Comparison of ENCODE assay signal across 1 mouse cellular context in genomic region chr10:61412910-61413625, GRCm38 (mm10).
TF ChIP-seq lines count a peak whose summit lies in the region.

No protein-coding gene starts in this region.

TF ChIP-seq in MEL, 35 proteins besides CTCF, POLR2A, EP300 and RAD21 (continued from another document):
- TF ChIP-seq SIN3A (IDR thresholded peaks at IDR 0.05; ENCODE audit: low read length) (peak; percentile 85), RCOR1 (IDR thresholded peaks at IDR 0.05; ENCODE audit: low read depth, low read length) (peak; percentile 73), UBTF (IDR thresholded peaks at IDR 0.05; ENCODE audit: borderline replicate concordance, insufficient read depth, low read depth, low read length) (no peak), MAZ (IDR thresholded peaks at IDR 0.05; ENCODE audit: low read depth, low read length) (no peak), CHD2 (IDR thresholded peaks at IDR 0.05; ENCODE audit: low read length) (no peak), MXI1 (IDR thresholded peaks at IDR 0.05; ENCODE audit: low read depth, low read length) (peak; percentile 84), USF2 (IDR thresholded peaks at IDR 0.05; ENCODE audit: borderline replicate concordance in 1 of 2, insufficient read depth in 1 of 2, low read depth in 1 of 2, low read length in 2 of 2) (no peak), POLR2AphosphoS2 (IDR thresholded peaks at IDR 0.05; ENCODE audit: low read length) (no peak), ZMIZ1 (IDR thresholded peaks at IDR 0.05; ENCODE audit: low read depth, low read length) (no peak), ZNF384 (IDR thresholded peaks at IDR 0.05; ENCODE audit: low read depth, low read length) (no peak; the same call in 1 of the 2 replicates), MEF2A (IDR thresholded peaks at IDR 0.05; ENCODE audit: extremely low read depth, insufficient replicate concordance, low read depth, low read length, poor library complexity, severe bottlenecking) (no peak), TBP (IDR thresholded peaks at IDR 0.05; ENCODE audit: low read depth, low read length) (peak; percentile 43; the same call in 1 of the 2 replicates), NELFE (IDR thresholded peaks at IDR 0.05; ENCODE audit: low read depth, low read length) (no peak)
